Mouse (Mus musculus) liver, embryonic 15.5 days (tissue): Measurements from ENCODE around the gene Olfr1123. TPM values are rescaled to one million over a fixed set of nuclear protein-coding genes. Genes with fewer than 3 reads are reported as not detected.

Experiments
- polyA plus RNA-seq: library from polyadenylated mRNA; unstranded; fragments of >200 nt; fragmentation: Nextera tagmentation; extraction: Ambion mirVana; gene quantifications from 2 replicates; pipeline ENCODE4 v1.2.1, GENCODE M21; 2015

The Olfr1123 gene
- polyA plus RNA-seq, 1 experiment from 2014 or later = not detected

Other genes with a start within 250 kb of the Olfr1123 start
- gene Olfr1112, start 228.8 kb upstream of the Olfr1123 start, polyA plus RNA-seq = not detected in 2 replicates
- gene Olfr1113, start 207.7 kb upstream of the Olfr1123 start, polyA plus RNA-seq = not detected in 2 replicates
- not detected in 2 replicates for gene Olfr1115, start 168.6 kb upstream of the Olfr1123 start, polyA plus RNA-seq
- gene Olfr1116, start 149.1 kb upstream of the Olfr1123 start, polyA plus RNA-seq = not detected in 2 replicates
- not detected in 2 replicates for gene Olfr1118, start 109.1 kb upstream of the Olfr1123 start, polyA plus RNA-seq
- not detected in 2 replicates for gene Olfr1120, start 61.8 kb upstream of the Olfr1123 start, polyA plus RNA-seq
- gene Olfr1121, start 46.7 kb upstream of the Olfr1123 start, polyA plus RNA-seq = not detected in 2 replicates
- gene Olfr1122, start 30.8 kb upstream of the Olfr1123 start, polyA plus RNA-seq = not detected in 2 replicates
- gene Olfr1124, start 13.6 kb downstream of the Olfr1123 start, polyA plus RNA-seq = not detected in 2 replicates
- not detected in 2 replicates for gene Olfr1126, start 37.3 kb downstream of the Olfr1123 start, polyA plus RNA-seq
- not detected in 2 replicates for gene Pramel7, start 80.5 kb downstream of the Olfr1123 start, polyA plus RNA-seq
- gene Pramel6, start 89.9 kb downstream of the Olfr1123 start, polyA plus RNA-seq = not detected in 2 replicates
- not detected in 2 replicates for gene Olfr153, start 115.2 kb downstream of the Olfr1123 start, polyA plus RNA-seq
- gene Olfr1128, start 128.9 kb downstream of the Olfr1123 start, polyA plus RNA-seq = not detected in 2 replicates
- not detected in 2 replicates for gene Olfr1129, start 157.3 kb downstream of the Olfr1123 start, polyA plus RNA-seq
- not detected in 2 replicates for gene Olfr1130, start 189.6 kb downstream of the Olfr1123 start, polyA plus RNA-seq
- gene Olfr1131, start 210.5 kb downstream of the Olfr1123 start, polyA plus RNA-seq = not detected in 2 replicates
- not detected in 2 replicates for gene Olfr1132, start 220.9 kb downstream of the Olfr1123 start, polyA plus RNA-seq
- gene Olfr1133, start 230.7 kb downstream of the Olfr1123 start, polyA plus RNA-seq = not detected in 2 replicates
- not detected in 2 replicates for gene Olfr1134, start 241.8 kb downstream of the Olfr1123 start, polyA plus RNA-seq